Mouse (Mus musculus) forebrain, embryonic 13.5 days (tissue): ENCODE results near the gene Astl. TPM values are rescaled to one million over a fixed set of nuclear protein-coding genes. Genes with fewer than 3 reads are reported as not detected.

Experiments used
- ATAC-seq: fragments of 200-750 bp; cut with Nextera tagmentation; 2 replicates; pipeline ENCODE4 v1.8.0; 2017
- H3K27ac ChIP-seq: fragments of 300-500 bp; sonication (generic); 2 replicates; pipeline ENCODE4 v1.5.1; 2015; ENCODE audit warnings: inconsistent platforms, mild to moderate bottlenecking, moderate library complexity
- H3K27me3 ChIP-seq: fragments of 300-500 bp; sonication (generic); 2 replicates; pipeline ENCODE4 v1.6.1; 2015; ENCODE audit warnings: mild to moderate bottlenecking, inconsistent platforms
- H3K36me3 ChIP-seq: fragments of 300-500 bp; sonication (generic); 2 replicates; pipeline ENCODE4 v1.6.1; 2015; ENCODE audit warnings: mild to moderate bottlenecking, inconsistent platforms; ENCODE audit not compliant: poor library complexity, severe bottlenecking
- H3K4me1 ChIP-seq: fragments of 300-500 bp; sonication (generic); 2 replicates; pipeline ENCODE4 v1.6.1; 2015; ENCODE audit warnings: inconsistent platforms
- H3K4me2 ChIP-seq: fragments of 300-500 bp; sonication (generic); 2 replicates; pipeline ENCODE4 v1.6.1; 2015; ENCODE audit warnings: inconsistent platforms, mild to moderate bottlenecking, moderate library complexity
- H3K4me3 ChIP-seq: fragments of 300-500 bp; sonication (generic); 2 replicates; pipeline ENCODE4 v1.5.1; 2015; ENCODE audit warnings: mild to moderate bottlenecking, inconsistent platforms
- H3K9ac ChIP-seq: fragments of 300-500 bp; sonication (generic); 2 replicates; pipeline ENCODE4 v1.6.1; 2015; ENCODE audit warnings: mild to moderate bottlenecking, inconsistent platforms
- H3K9me3 ChIP-seq: fragments of 300-500 bp; sonication (generic); replicated peaks from 2 replicates; pipeline ENCODE4 v1.6.1; 2016; ENCODE audit warnings: inconsistent platforms
- WGBS: fragments of 180-500 bp; shearing (Covaris S2); methylation state at CpG from one replicate; pipeline ENCODE4 v1.1.7; 2015; 5-methylcytosine and 5-hydroxymethylcytosine counted together
- polyA plus RNA-seq: library from polyadenylated mRNA; unstranded; fragments of >200 nt; fragmentation: Nextera tagmentation; extraction: Ambion mirVana; gene quantifications from 2 replicates; pipeline ENCODE4 v1.2.1, GENCODE M21; 2015

Gene Astl
- polyA plus RNA-seq, 1 experiment from 2014 or later, result not detected

- Histone ChIP-seq H3K27ac (no peak overlapping the region), H3K4me3 (no peak overlapping the region), H3K4me2 (no peak overlapping the region), H3K27me3 (no peaks in the 10 kb centered on the region), H3K9ac (no peak overlapping the region), H3K36me3 (no peaks in the 10 kb centered on the region), H3K9me3 (no peaks in the 10 kb centered on the region), H3K4me1 (no peaks in the 10 kb centered on the region)
- 93% methylated on average over 1 of the region's 1 CpGs for WGBS
- no peak for ATAC-seq
Measured at GRCm38 (mm10) chr2:127311193-127311592, 27.2 kb upstream of the Astl start.

- WGBS, result 92% methylated on average over 4 of the region's 4 CpGs
- Histone ChIP-seq H3K4me1 (no peaks in the 10 kb centered on the region), H3K27ac (no peak overlapping the region), H3K9ac (no peak overlapping the region), H3K4me3 (no peak overlapping the region), H3K27me3 (no peaks in the 10 kb centered on the region), H3K9me3 (no peaks in the 10 kb centered on the region), H3K36me3 (no peaks in the 10 kb centered on the region), H3K4me2 (no peak overlapping the region)
- no peak for ATAC-seq
Measured at GRCm38 (mm10) chr2:127312801-127313200, 25.6 kb upstream of the Astl start.

GRCm38 (mm10) chr2:127313878-127314277 is 24.6 kb upstream of the Astl start:
- WGBS, result 60% methylated on average over 4 of the region's 4 CpGs
- H3K4me3 ChIP-seq, result no peak overlapping the region
- no peaks in the 10 kb centered on the region for H3K9me3 ChIP-seq
- no peak overlapping the region for H3K4me2 ChIP-seq
- H3K36me3 ChIP-seq, result no peaks in the 10 kb centered on the region
- no peaks in the 10 kb centered on the region for H3K4me1 ChIP-seq
- no peak for ATAC-seq
- H3K27ac ChIP-seq, result no peak overlapping the region
- H3K9ac ChIP-seq, result no peak overlapping the region
- H3K27me3 ChIP-seq, result no peaks in the 10 kb centered on the region

GRCm38 (mm10) chr2:127314467-127315154 is 23.8 kb upstream of the Astl start:
- H3K9me3 ChIP-seq, result no peaks in the 10 kb centered on the region
- no peak overlapping the region for H3K4me2 ChIP-seq
- no peak overlapping the region for H3K9ac ChIP-seq
- no peak overlapping the region for H3K4me3 ChIP-seq
- no peaks in the 10 kb centered on the region for H3K4me1 ChIP-seq
- H3K36me3 ChIP-seq, result no peaks in the 10 kb centered on the region
- 77% methylated on average over 6 of the region's 6 CpGs for WGBS
- no peak overlapping the region for H3K27ac ChIP-seq
- ATAC-seq, result no peak
- no peaks in the 10 kb centered on the region for H3K27me3 ChIP-seq

GRCm38 (mm10) chr2:127315155-127315470 is 23.3 kb upstream of the Astl start:
- no peak overlapping the region for H3K4me3 ChIP-seq
- no peaks in the 10 kb centered on the region for H3K27me3 ChIP-seq
- 100% methylated on average over 1 of the region's 1 CpGs for WGBS
- H3K27ac ChIP-seq, result no peak overlapping the region
- no peaks in the 10 kb centered on the region for H3K9me3 ChIP-seq
- ATAC-seq, result no peak
- H3K9ac ChIP-seq, result no peak overlapping the region
- H3K36me3 ChIP-seq, result no peaks in the 10 kb centered on the region
- no peaks in the 10 kb centered on the region for H3K4me1 ChIP-seq
- no peak overlapping the region for H3K4me2 ChIP-seq

- Histone ChIP-seq H3K9ac (no peak overlapping the region), H3K4me2 (no peak overlapping the region), H3K4me1 (no peaks in the 10 kb centered on the region), H3K4me3 (no peak overlapping the region), H3K27me3 (no peaks in the 10 kb centered on the region), H3K36me3 (no peaks in the 10 kb centered on the region), H3K27ac (no peak overlapping the region), H3K9me3 (no peaks in the 10 kb centered on the region)
- ATAC-seq, result no peak
- WGBS, result 83% methylated on average over 5 of the region's 5 CpGs
Measured at GRCm38 (mm10) chr2:127316431-127316830, 22.0 kb upstream of the Astl start.

GRCm38 (mm10) chr2:127318136-127318535 is 20.3 kb upstream of the Astl start:
- no peak for ATAC-seq
- WGBS, result 83% methylated on average over 4 of the region's 4 CpGs
- Histone ChIP-seq H3K27ac (no peak overlapping the region), H3K27me3 (no peaks in the 10 kb centered on the region), H3K4me2 (no peak overlapping the region), H3K36me3 (no peaks in the 10 kb centered on the region), H3K4me3 (no peak overlapping the region), H3K4me1 (no peaks in the 10 kb centered on the region), H3K9me3 (no peaks in the 10 kb centered on the region), H3K9ac (no peak overlapping the region)

GRCm38 (mm10) chr2:127319071-127319470 is 19.4 kb upstream of the Astl start:
- H3K4me1 ChIP-seq, result no peaks in the 10 kb centered on the region
- H3K9ac ChIP-seq, result no peak overlapping the region
- ATAC-seq, result no peak
- H3K27ac ChIP-seq, result no peak overlapping the region
- no peaks in the 10 kb centered on the region for H3K36me3 ChIP-seq
- H3K4me2 ChIP-seq, result no peak overlapping the region
- WGBS, result 82% methylated on average over 4 of the region's 4 CpGs
- H3K9me3 ChIP-seq, result no peaks in the 10 kb centered on the region
- H3K27me3 ChIP-seq, result no peaks in the 10 kb centered on the region
- H3K4me3 ChIP-seq, result no peak overlapping the region

GRCm38 (mm10) chr2:127322671-127323285 is 15.7 kb upstream of the Astl start:
- H3K9ac ChIP-seq, result no peak overlapping the region
- no peaks in the 10 kb centered on the region for H3K36me3 ChIP-seq
- no peaks in the 10 kb centered on the region for H3K9me3 ChIP-seq
- no peak for ATAC-seq
- no peak overlapping the region for H3K4me3 ChIP-seq
- WGBS, result 83% methylated on average over 6 of the region's 6 CpGs
- no peaks in the 10 kb centered on the region for H3K4me1 ChIP-seq
- no peak overlapping the region for H3K4me2 ChIP-seq
- H3K27me3 ChIP-seq, result no peaks in the 10 kb centered on the region
- no peak overlapping the region for H3K27ac ChIP-seq

- Histone ChIP-seq H3K9me3 (no peaks in the 10 kb centered on the region), H3K4me3 (no peak overlapping the region), H3K4me1 (no peaks in the 10 kb centered on the region), H3K4me2 (no peak overlapping the region), H3K36me3 (no peaks in the 10 kb centered on the region), H3K27ac (no peak overlapping the region), H3K27me3 (no peaks in the 10 kb centered on the region), H3K9ac (no peak overlapping the region)
- 88% methylated on average over 1 of the region's 1 CpGs for WGBS
- no peak for ATAC-seq
Measured at GRCm38 (mm10) chr2:127323667-127324066, 14.8 kb upstream of the Astl start.

GRCm38 (mm10) chr2:127324456-127324855 is 14.0 kb upstream of the Astl start:
- ATAC-seq, result no peak
- H3K27ac ChIP-seq, result no peak overlapping the region
- no peak overlapping the region for H3K4me2 ChIP-seq
- H3K27me3 ChIP-seq, result no peaks in the 10 kb centered on the region
- no peak overlapping the region for H3K4me3 ChIP-seq
- H3K36me3 ChIP-seq, result no peaks in the 10 kb centered on the region
- no peaks in the 10 kb centered on the region for H3K4me1 ChIP-seq
- no peaks in the 10 kb centered on the region for H3K9me3 ChIP-seq
- 80% methylated on average over 7 of the region's 7 CpGs for WGBS
- H3K9ac ChIP-seq, result no peak overlapping the region

GRCm38 (mm10) chr2:127328090-127328851 is 10.2 kb upstream of the Astl start:
- 75% methylated on average over 12 of the region's 12 CpGs for WGBS
- no peak overlapping the region for H3K4me3 ChIP-seq

More at GRCm38 (mm10) chr2:127328090-127328851, 10.2 kb upstream of the Astl start:
- Histone ChIP-seq H3K27me3 (no peaks in the 10 kb centered on the region), H3K9me3 (no peaks in the 10 kb centered on the region), H3K9ac (no peak overlapping the region), H3K36me3 (no peaks in the 10 kb centered on the region), H3K4me1 (no peaks in the 10 kb centered on the region), H3K27ac (no peak overlapping the region), H3K4me2 (no peak overlapping the region)
- no peak for ATAC-seq
